Mouse (Mus musculus) limb, embryonic 15.5 days (tissue): ENCODE data around the gene Zfp36l2. TPM values are rescaled to one million over a fixed set of nuclear protein-coding genes. Genes with fewer than 3 reads are reported as not detected.

Source experiments
- ATAC-seq: fragments of 200-750 bp; cut with Nextera tagmentation; 2 replicates; pipeline ENCODE4 v1.8.0; 2017; ENCODE audit warnings: low read depth, moderate TSS enrichment; ENCODE audit not compliant: insufficient number of reproducible peaks, low FRiP score, low TSS enrichment
- H3K27ac ChIP-seq: fragments of 300-500 bp; sonication (generic); 2 replicates; pipeline ENCODE4 v1.5.1; 2015; ENCODE audit warnings: moderate library complexity, mild to moderate bottlenecking, inconsistent platforms
- H3K27me3 ChIP-seq: fragments of 300-500 bp; sonication (generic); 2 replicates; pipeline ENCODE4 v1.6.1; 2015; ENCODE audit warnings: inconsistent platforms
- H3K36me3 ChIP-seq: fragments of 300-500 bp; sonication (generic); 2 replicates; pipeline ENCODE4 v1.6.1; 2015; ENCODE audit warnings: inconsistent platforms
- H3K4me1 ChIP-seq: fragments of 300-500 bp; sonication (generic); 2 replicates; pipeline ENCODE4 v1.6.1; 2015; ENCODE audit warnings: inconsistent platforms
- H3K4me2 ChIP-seq: fragments of 300-500 bp; sonication (generic); 2 replicates; pipeline ENCODE4 v1.6.1; 2015; ENCODE audit warnings: mild to moderate bottlenecking, inconsistent platforms
- H3K4me3 ChIP-seq: fragments of 300-500 bp; sonication (generic); 2 replicates; pipeline ENCODE4 v1.5.1; 2015; ENCODE audit warnings: mild to moderate bottlenecking, inconsistent platforms
- H3K9ac ChIP-seq: fragments of 300-500 bp; sonication (generic); 2 replicates; pipeline ENCODE4 v1.6.1; 2015; ENCODE audit warnings: inconsistent platforms
- H3K9me3 ChIP-seq: fragments of 300-500 bp; sonication (generic); 2 replicates; pipeline ENCODE4 v1.6.1; 2016; ENCODE audit warnings: inconsistent platforms
- WGBS: fragments of 180-500 bp; shearing (Covaris S2); methylation state at CpG from one replicate; pipeline ENCODE4 v1.1.7; 2015; 5-methylcytosine and 5-hydroxymethylcytosine counted together
- polyA plus RNA-seq: library from polyadenylated mRNA; unstranded; fragments of >200 nt; fragmentation: Nextera tagmentation; extraction: Ambion mirVana; gene quantifications from 2 replicates; pipeline ENCODE4 v1.2.1, GENCODE M21; 2015

Zfp36l2 gene
- polyA plus RNA-seq, 1 experiment from 2014 or later: 22.5 TPM

- WGBS: 80% methylated on average over 3 of the region's 3 CpGs
- no peak overlapping the region for H3K27ac ChIP-seq
- H3K4me1 ChIP-seq: no peaks in the 10 kb centered on the region
These were observed 29.9 kb upstream of the Zfp36l2 start for GRCm38 (mm10) chr17:84217696-84218095.

GRCm38 (mm10) chr17:84215264-84215960 lies 27.7 kb upstream of the Zfp36l2 start:
- 64% methylated on average over 6 of the region's 6 CpGs for WGBS
- H3K4me1 ChIP-seq: no peaks in the 10 kb centered on the region
- no peak overlapping the region for H3K9ac ChIP-seq
- H3K4me2 ChIP-seq: no peak overlapping the region
- H3K9me3 ChIP-seq: no peaks in the 10 kb centered on the region
- no peak overlapping the region for H3K27ac ChIP-seq
- peaks cover 32% of the 10 kb centered on the region for H3K36me3 ChIP-seq
- ATAC-seq: no peak
- no peaks in the 10 kb centered on the region for H3K27me3 ChIP-seq
- no peak overlapping the region for H3K4me3 ChIP-seq

More at GRCm38 (mm10) chr17:84217696-84218095, 29.9 kb upstream of the Zfp36l2 start:
- H3K9ac ChIP-seq: no peak overlapping the region
- H3K27me3 ChIP-seq: no peaks in the 10 kb centered on the region
- ATAC-seq: no peak
- H3K4me3 ChIP-seq: no peak overlapping the region
- H3K36me3 ChIP-seq: peaks cover 34% of the 10 kb centered on the region
- H3K4me2 ChIP-seq: no peak overlapping the region
- no peaks in the 10 kb centered on the region for H3K9me3 ChIP-seq

- no peaks in the 10 kb centered on the region for H3K27me3 ChIP-seq
- H3K27ac ChIP-seq: no peak overlapping the region
- no peaks in the 10 kb centered on the region for H3K4me1 ChIP-seq
- H3K4me2 ChIP-seq: no peak overlapping the region
- WGBS: 80% methylated on average over 3 of the region's 3 CpGs
- ATAC-seq: no peak
- no peaks in the 10 kb centered on the region for H3K9me3 ChIP-seq
- H3K4me3 ChIP-seq: no peak overlapping the region
- no peak overlapping the region for H3K9ac ChIP-seq
- H3K36me3 ChIP-seq: peaks cover 19% of the 10 kb centered on the region
These were observed 25.7 kb upstream of the Zfp36l2 start for GRCm38 (mm10) chr17:84213464-84213863.

GRCm38 (mm10) chr17:84207611-84208010 lies 19.9 kb upstream of the Zfp36l2 start:
- 91% methylated on average over 3 of the region's 3 CpGs for WGBS
- no peak for ATAC-seq
- Histone ChIP-seq H3K9ac (no peak overlapping the region), H3K36me3 (peaks cover 15% of the 10 kb centered on the region; the same call in 1 of the 2 replicates), H3K9me3 (no peaks in the 10 kb centered on the region), H3K4me3 (no peak overlapping the region), H3K27ac (no peak overlapping the region), H3K27me3 (no peaks in the 10 kb centered on the region), H3K4me2 (no peak overlapping the region), H3K4me1 (peaks cover 14% of the 10 kb centered on the region; the same call in 1 of the 2 replicates)

- Histone ChIP-seq H3K4me3 (no peak overlapping the region), H3K27ac (no peak overlapping the region), H3K9me3 (no peaks in the 10 kb centered on the region), H3K9ac (no peak overlapping the region), H3K4me2 (no peak overlapping the region), H3K4me1 (peaks cover 14% of the 10 kb centered on the region; the same call in 1 of the 2 replicates), H3K36me3 (peaks cover 10% of the 10 kb centered on the region; the same call in 1 of the 2 replicates), H3K27me3 (no peaks in the 10 kb centered on the region)
- WGBS: 39% methylated on average over 3 of the region's 3 CpGs
- ATAC-seq: no peak
These were observed 18.5 kb upstream of the Zfp36l2 start for GRCm38 (mm10) chr17:84206239-84206638.

- H3K4me2 ChIP-seq: no peak overlapping the region
- no peak overlapping the region for H3K27ac ChIP-seq
- 64% methylated on average over 5 of the region's 5 CpGs for WGBS
- H3K36me3 ChIP-seq: peaks cover 10% of the 10 kb centered on the region; the same call in 1 of the 2 replicates
- no peak overlapping the region for H3K4me3 ChIP-seq
- H3K9ac ChIP-seq: no peak overlapping the region
- H3K4me1 ChIP-seq: peaks cover 14% of the 10 kb centered on the region; the same call in 1 of the 2 replicates
- ATAC-seq: no peak
- no peaks in the 10 kb centered on the region for H3K27me3 ChIP-seq
- no peaks in the 10 kb centered on the region for H3K9me3 ChIP-seq
These were observed 17.2 kb upstream of the Zfp36l2 start for GRCm38 (mm10) chr17:84204962-84205361.

- no peak overlapping the region for H3K4me3 ChIP-seq
- peaks cover 10% of the 10 kb centered on the region; the same call in 1 of the 2 replicates for H3K36me3 ChIP-seq
- H3K9me3 ChIP-seq: no peaks in the 10 kb centered on the region
- H3K27me3 ChIP-seq: no peaks in the 10 kb centered on the region
- no peak overlapping the region for H3K9ac ChIP-seq
- 47% methylated on average over 7 of the region's 7 CpGs for WGBS
- H3K27ac ChIP-seq: peak overlapping the region; percentile 35
- ATAC-seq: no peak
- no peak overlapping the region for H3K4me2 ChIP-seq
- peaks cover 14% of the 10 kb centered on the region; the same call in 1 of the 2 replicates for H3K4me1 ChIP-seq
These were observed 15.6 kb upstream of the Zfp36l2 start for GRCm38 (mm10) chr17:84203340-84203739.

- H3K4me2 ChIP-seq: no peak overlapping the region
- no peak overlapping the region for H3K9ac ChIP-seq
- no peaks in the 10 kb centered on the region for H3K27me3 ChIP-seq
- ATAC-seq: no peak
- no peak overlapping the region for H3K27ac ChIP-seq
- no peak overlapping the region for H3K4me3 ChIP-seq
- no peaks in the 10 kb centered on the region for H3K9me3 ChIP-seq
- H3K36me3 ChIP-seq: peaks cover 4% of the 10 kb centered on the region; the same call in 1 of the 2 replicates
- 89% methylated on average over 5 of the region's 5 CpGs for WGBS
- peaks cover 11% of the 10 kb centered on the region; the same call in 1 of the 2 replicates for H3K4me1 ChIP-seq
These were observed 13.4 kb upstream of the Zfp36l2 start for GRCm38 (mm10) chr17:84201183-84201582.

- Histone ChIP-seq H3K36me3 (peaks cover 8% of the 10 kb centered on the region), H3K4me2 (no peak overlapping the region), H3K4me3 (no peak overlapping the region), H3K27me3 (no peaks in the 10 kb centered on the region), H3K9ac (no peak overlapping the region), H3K27ac (no peak overlapping the region), H3K9me3 (no peaks in the 10 kb centered on the region), H3K4me1 (0 out of 2 replicates have a peak, but pooled peaks cover under 1% of the 10 kb centered on the region)
- ATAC-seq: no peak
- 58% methylated on average over 4 of the region's 4 CpGs for WGBS
These were observed 10.2 kb upstream of the Zfp36l2 start for GRCm38 (mm10) chr17:84197912-84198344.

GRCm38 (mm10) chr17:84196329-84196728 lies 8.6 kb upstream of the Zfp36l2 start:
- Histone ChIP-seq H3K9me3 (no peaks in the 10 kb centered on the region), H3K9ac (no peak overlapping the region), H3K36me3 (peaks cover 20% of the 10 kb centered on the region), H3K4me3 (no peak overlapping the region), H3K4me1 (0 out of 2 replicates have a peak, but pooled peaks cover 4% of the 10 kb centered on the region), H3K27ac (no peak overlapping the region), H3K27me3 (no peaks in the 10 kb centered on the region), H3K4me2 (no peak overlapping the region)
- ATAC-seq: no peak

- Histone ChIP-seq H3K27ac (no peak overlapping the region), H3K4me1 (peaks cover 7% of the 10 kb centered on the region; the same call in 1 of the 2 replicates), H3K9ac (no peak overlapping the region), H3K9me3 (no peaks in the 10 kb centered on the region), H3K4me3 (no peak overlapping the region), H3K27me3 (no peaks in the 10 kb centered on the region), H3K36me3 (peaks cover 17% of the 10 kb centered on the region), H3K4me2 (no peak overlapping the region)
- WGBS: 86% methylated on average over 3 of the region's 3 CpGs
- ATAC-seq: no peak
These were observed 8.1 kb upstream of the Zfp36l2 start for GRCm38 (mm10) chr17:84195835-84196234.

GRCm38 (mm10) chr17:84195003-84195395 lies 7.3 kb upstream of the Zfp36l2 start:
- H3K9ac ChIP-seq: no peak overlapping the region
- no peak overlapping the region for H3K4me2 ChIP-seq
- WGBS: 46% methylated on average over 4 of the region's 4 CpGs
- H3K9me3 ChIP-seq: no peaks in the 10 kb centered on the region
- peak overlapping the region; percentile 9; the same call in 1 of the 2 replicates for H3K27ac ChIP-seq
- H3K36me3 ChIP-seq: peaks cover 17% of the 10 kb centered on the region
- peaks cover 11% of the 10 kb centered on the region; the same call in 1 of the 2 replicates for H3K4me1 ChIP-seq
- ATAC-seq: no peak
- H3K4me3 ChIP-seq: no peak overlapping the region
- no peaks in the 10 kb centered on the region for H3K27me3 ChIP-seq
